Mouse (Mus musculus) olfactory bulb, adult 2 months (tissue): ENCODE measurements around the gene Dscaml1.

ENCODE experiments used
- CTCF ChIP-seq: fragments of 200-500 bp; IDR thresholded peaks from 2 replicates; pipeline ENCODE4 v1.5.1; 2012; ENCODE audit warnings: low read depth, mild to moderate bottlenecking, low read length, moderate library complexity; ENCODE audit not compliant: insufficient read depth
- POLR2A ChIP-seq: fragments of 200-500 bp; IDR thresholded peaks from 2 replicates; pipeline ENCODE4 v1.6.1; 2012; ENCODE audit warnings: mild to moderate bottlenecking, low read depth, low read length, moderate library complexity; ENCODE audit not compliant: insufficient read depth

DNA sequence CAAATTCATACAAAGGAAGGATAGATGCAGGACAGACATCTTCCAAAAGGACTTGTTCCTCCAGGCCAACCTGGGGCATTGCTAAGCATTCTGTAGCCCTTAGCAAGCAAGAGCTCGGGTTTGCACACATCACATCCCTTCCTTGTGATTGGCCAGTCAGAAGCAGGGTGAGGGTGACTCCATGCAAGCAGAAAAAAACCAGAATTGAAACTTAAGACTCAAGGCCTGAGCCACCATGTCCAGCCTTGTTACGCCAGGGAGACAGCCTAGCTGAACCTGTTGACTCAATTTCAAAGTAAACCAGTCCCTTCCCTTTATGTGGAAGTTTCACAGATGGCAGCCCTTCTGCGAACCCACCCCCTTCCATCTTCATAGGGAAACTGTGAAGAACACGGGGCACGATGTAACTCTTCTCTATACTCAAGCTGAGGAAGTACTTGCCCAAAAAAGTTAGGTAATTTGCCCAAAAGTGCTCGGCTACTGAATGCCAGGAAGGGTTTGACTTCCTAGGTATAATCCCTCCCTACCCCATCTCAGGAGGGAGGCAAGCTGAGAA, 218.5 kb downstream of the Dscaml1 start:
- TF ChIP-seq CTCF (no peak), POLR2A (no peak)
